Mouse (Mus musculus) neural tube, embryonic 14.5 days (tissue): Measurements from ENCODE around the gene Omg. TPM values are rescaled to one million over a fixed set of nuclear protein-coding genes. Genes with fewer than 3 reads are reported as not detected.

Experiments used
- ATAC-seq: fragments of 200-750 bp; cut with Nextera tagmentation; 2 replicates; pipeline ENCODE4 v1.8.0; 2017; ENCODE audit warnings: low read depth, mild to moderate bottlenecking, moderate TSS enrichment, moderate library complexity
- H3K27ac ChIP-seq: fragments of 300-500 bp; sonication (generic); 2 replicates; pipeline ENCODE4 v1.5.1; 2014; ENCODE audit warnings: low read depth, mild to moderate bottlenecking, control low read depth, low read length, moderate library complexity, mixed read lengths
- H3K27me3 ChIP-seq: fragments of 300-500 bp; sonication (generic); 2 replicates; pipeline ENCODE4 v1.6.1; 2014; ENCODE audit warnings: low read length; ENCODE audit not compliant: control insufficient read depth, insufficient read depth
- H3K36me3 ChIP-seq: fragments of 300-500 bp; sonication (generic); 2 replicates; pipeline ENCODE4 v1.6.1; 2014; ENCODE audit warnings: low read length, mixed read lengths; ENCODE audit not compliant: control insufficient read depth, insufficient read depth
- H3K4me1 ChIP-seq: fragments of 300-500 bp; sonication (generic); 2 replicates; pipeline ENCODE4 v1.6.1; 2014; ENCODE audit warnings: low read length; ENCODE audit not compliant: control insufficient read depth, insufficient read depth
- H3K4me2 ChIP-seq: fragments of 300-500 bp; sonication (generic); 2 replicates; pipeline ENCODE4 v1.6.1; 2014; ENCODE audit warnings: mild to moderate bottlenecking, low read depth, low read length, control low read depth
- H3K4me3 ChIP-seq: fragments of 300-500 bp; sonication (generic); 2 replicates; pipeline ENCODE4 v1.5.1; 2014; ENCODE audit warnings: low read depth, low read length, control low read depth, mixed read lengths
- H3K9ac ChIP-seq: fragments of 300-500 bp; sonication (generic); replicated peaks from 2 replicates; pipeline ENCODE4 v1.6.1; 2014; ENCODE audit warnings: low read depth, mild to moderate bottlenecking, control low read depth, low read length, mixed read lengths
- H3K9me3 ChIP-seq: fragments of 300-500 bp; sonication (generic); 2 replicates; pipeline ENCODE4 v1.6.1; 2016; ENCODE audit warnings: low read length; ENCODE audit not compliant: control insufficient read depth
- WGBS: fragments of 180-500 bp; shearing (Covaris S2); extraction: QIAGEN DNeasy Blood & Tissue Kit; methylation state at CpG from one replicate; pipeline ENCODE4 v1.1.7; 2014; 5-methylcytosine and 5-hydroxymethylcytosine counted together
- polyA plus RNA-seq: library from polyadenylated mRNA; unstranded; fragments of >200 nt; fragmentation: Nextera tagmentation; extraction: Ambion mirVana; gene quantifications from 2 replicates; pipeline ENCODE4 v1.2.1, GENCODE M21; 2014

Gene Omg
- polyA plus RNA-seq, 1 experiment from 2014 or later = 16.9 TPM

- ATAC-seq = no peak
- Histone ChIP-seq H3K9ac (no peak overlapping the region), H3K4me3 (no peak overlapping the region), H3K9me3 (no peaks in the 10 kb centered on the region), H3K36me3 (no peaks in the 10 kb centered on the region), H3K4me2 (no peak overlapping the region), H3K27me3 (no peaks in the 10 kb centered on the region), H3K27ac (no peak overlapping the region), H3K4me1 (no peaks in the 10 kb centered on the region)
- WGBS = 75% methylated on average over 10 of the region's 10 CpGs
Observed at GRCm38 (mm10) chr11:79494976-79495800, 8.7 kb downstream of the Omg start.

- no peak overlapping the region for H3K27ac ChIP-seq
- no peaks in the 10 kb centered on the region for H3K27me3 ChIP-seq
- H3K36me3 ChIP-seq = peaks cover 3% of the 10 kb centered on the region; the same call in 1 of the 2 replicates
- no peak for ATAC-seq
- H3K4me3 ChIP-seq = no peak overlapping the region
- no peak overlapping the region for H3K9ac ChIP-seq
- no peaks in the 10 kb centered on the region for H3K4me1 ChIP-seq
- no peak overlapping the region for H3K4me2 ChIP-seq
- H3K9me3 ChIP-seq = no peaks in the 10 kb centered on the region
Observed at GRCm38 (mm10) chr11:79484721-79485120, 19.2 kb downstream of the Omg start.

- H3K27ac ChIP-seq = no peak overlapping the region
- peaks cover 3% of the 10 kb centered on the region; the same call in 1 of the 2 replicates for H3K36me3 ChIP-seq
- no peak for ATAC-seq
- H3K4me3 ChIP-seq = no peak overlapping the region
- no peaks in the 10 kb centered on the region for H3K27me3 ChIP-seq
- no peak overlapping the region for H3K9ac ChIP-seq
- no peaks in the 10 kb centered on the region for H3K4me1 ChIP-seq
- no peak overlapping the region for H3K4me2 ChIP-seq
- no peaks in the 10 kb centered on the region for H3K9me3 ChIP-seq
- 85% methylated on average over 7 of the region's 7 CpGs for WGBS
Observed at GRCm38 (mm10) chr11:79483876-79484528, 19.9 kb downstream of the Omg start.

GRCm38 (mm10) chr11:79483392-79483791 is 20.5 kb downstream of the Omg start:
- Histone ChIP-seq H3K36me3 (peaks cover 3% of the 10 kb centered on the region; the same call in 1 of the 2 replicates), H3K27ac (no peak overlapping the region), H3K27me3 (no peaks in the 10 kb centered on the region), H3K4me2 (no peak overlapping the region), H3K9me3 (no peaks in the 10 kb centered on the region), H3K9ac (no peak overlapping the region), H3K4me3 (no peak overlapping the region), H3K4me1 (no peaks in the 10 kb centered on the region)
- no peak for ATAC-seq
- 90% methylated on average over 6 of the region's 6 CpGs for WGBS

DNA sequence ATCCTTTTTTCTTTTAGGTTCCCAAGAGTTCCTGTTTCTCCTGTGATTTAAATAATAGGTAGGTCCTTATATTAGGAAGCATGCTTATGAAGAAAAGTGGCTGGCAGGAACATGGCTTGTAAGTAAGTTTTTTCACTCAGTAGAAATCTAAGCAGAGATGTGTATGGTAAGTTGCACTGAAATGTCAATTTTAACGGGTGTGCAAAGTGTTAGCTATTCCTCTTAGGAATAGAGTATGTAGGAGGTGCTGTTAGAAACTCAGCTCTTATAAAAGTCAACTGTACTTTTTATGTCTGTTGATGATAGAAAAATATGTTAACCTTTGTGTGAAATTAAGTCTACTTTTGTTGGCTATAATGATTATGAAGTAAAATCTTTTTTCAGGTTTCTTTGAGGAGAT is 35.8 kb downstream of the Omg start:
- Histone ChIP-seq H3K4me3 (no peak overlapping the region), H3K27ac (no peak overlapping the region), H3K9ac (no peak overlapping the region), H3K27me3 (no peaks in the 10 kb centered on the region), H3K36me3 (peaks cover 29% of the 10 kb centered on the region), H3K4me1 (no peaks in the 10 kb centered on the region), H3K9me3 (no peaks in the 10 kb centered on the region), H3K4me2 (no peak overlapping the region)
- 85% methylated on average over 1 of the region's 1 CpGs for WGBS
- ATAC-seq = no peak

- H3K4me2 ChIP-seq = no peak overlapping the region
- no peaks in the 10 kb centered on the region for H3K9me3 ChIP-seq
- no peak for ATAC-seq
- H3K4me1 ChIP-seq = no peaks in the 10 kb centered on the region
- H3K27me3 ChIP-seq = no peaks in the 10 kb centered on the region
- H3K27ac ChIP-seq = no peak overlapping the region
- peaks cover 21% of the 10 kb centered on the region for H3K36me3 ChIP-seq
- H3K9ac ChIP-seq = no peak overlapping the region
- WGBS = 89% methylated on average over 3 of the region's 3 CpGs
- H3K4me3 ChIP-seq = no peak overlapping the region
Observed at GRCm38 (mm10) chr11:79460756-79461450, 43.0 kb downstream of the Omg start.

GRCm38 (mm10) chr11:79459846-79460245 is 44.0 kb downstream of the Omg start:
- Histone ChIP-seq H3K4me3 (no peak overlapping the region), H3K4me2 (no peak overlapping the region), H3K27ac (no peak overlapping the region), H3K9ac (no peak overlapping the region), H3K27me3 (no peaks in the 10 kb centered on the region), H3K9me3 (no peaks in the 10 kb centered on the region), H3K4me1 (no peaks in the 10 kb centered on the region), H3K36me3 (peaks cover 19% of the 10 kb centered on the region)
- WGBS = 94% methylated on average over 4 of the region's 4 CpGs
- ATAC-seq = no peak

DNA sequence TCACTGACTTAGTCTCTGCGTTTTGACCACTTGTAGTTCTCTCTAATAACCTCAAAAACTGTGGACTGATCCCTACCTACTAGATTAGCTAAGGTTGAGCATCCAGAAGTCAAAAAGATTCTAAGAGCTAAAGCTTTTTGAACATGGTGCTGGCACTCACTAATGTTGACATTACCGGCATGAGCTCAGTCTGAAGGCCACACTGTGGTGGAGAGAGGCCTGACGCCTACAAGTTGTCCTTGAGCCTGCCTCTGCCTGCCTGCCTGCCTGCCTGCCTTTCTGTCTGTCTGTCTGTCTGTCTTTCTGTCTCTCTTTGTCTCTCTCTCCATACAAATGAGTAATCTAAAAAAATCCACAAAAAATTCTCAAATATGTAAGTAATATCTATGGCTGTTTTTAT is 46.0 kb downstream of the Omg start:
- Histone ChIP-seq H3K27ac (no peak overlapping the region), H3K4me1 (no peaks in the 10 kb centered on the region), H3K9me3 (no peaks in the 10 kb centered on the region), H3K9ac (no peak overlapping the region), H3K27me3 (no peaks in the 10 kb centered on the region), H3K4me2 (no peak overlapping the region), H3K4me3 (no peak overlapping the region), H3K36me3 (peaks cover 19% of the 10 kb centered on the region)
- no peak for ATAC-seq
- 87% methylated on average over 3 of the region's 3 CpGs for WGBS

- ATAC-seq = no peak
- Histone ChIP-seq H3K36me3 (peaks cover 17% of the 10 kb centered on the region), H3K9me3 (no peaks in the 10 kb centered on the region)
Observed at GRCm38 (mm10) chr11:79452966-79453365, 50.9 kb downstream of the Omg start.

More at GRCm38 (mm10) chr11:79452966-79453365, 50.9 kb downstream of the Omg start:
- Histone ChIP-seq H3K4me2 (no peak overlapping the region), H3K4me1 (no peaks in the 10 kb centered on the region), H3K9ac (no peak overlapping the region), H3K27ac (no peak overlapping the region), H3K27me3 (no peaks in the 10 kb centered on the region), H3K4me3 (no peak overlapping the region)
